Mouse (Mus musculus) c-Kit-positive CD71-positive TER-119-positive erythroid progenitor cells, embryonic 14.5 days (primary cell): ENCODE data around the gene 2610528J11Rik.
"Not testable (repeated sequence)": the region's sequence is repeated elsewhere in the genome, so short reads cannot be mapped to it uniquely, and the experiment has no call there.

Source experiments
- DNase-seq: peaks from one replicate; pipeline ENCODE4 v3.0.0-alpha.2; 2013; ENCODE audit warnings: low spot score

Gene 2610528J11Rik

DNA sequence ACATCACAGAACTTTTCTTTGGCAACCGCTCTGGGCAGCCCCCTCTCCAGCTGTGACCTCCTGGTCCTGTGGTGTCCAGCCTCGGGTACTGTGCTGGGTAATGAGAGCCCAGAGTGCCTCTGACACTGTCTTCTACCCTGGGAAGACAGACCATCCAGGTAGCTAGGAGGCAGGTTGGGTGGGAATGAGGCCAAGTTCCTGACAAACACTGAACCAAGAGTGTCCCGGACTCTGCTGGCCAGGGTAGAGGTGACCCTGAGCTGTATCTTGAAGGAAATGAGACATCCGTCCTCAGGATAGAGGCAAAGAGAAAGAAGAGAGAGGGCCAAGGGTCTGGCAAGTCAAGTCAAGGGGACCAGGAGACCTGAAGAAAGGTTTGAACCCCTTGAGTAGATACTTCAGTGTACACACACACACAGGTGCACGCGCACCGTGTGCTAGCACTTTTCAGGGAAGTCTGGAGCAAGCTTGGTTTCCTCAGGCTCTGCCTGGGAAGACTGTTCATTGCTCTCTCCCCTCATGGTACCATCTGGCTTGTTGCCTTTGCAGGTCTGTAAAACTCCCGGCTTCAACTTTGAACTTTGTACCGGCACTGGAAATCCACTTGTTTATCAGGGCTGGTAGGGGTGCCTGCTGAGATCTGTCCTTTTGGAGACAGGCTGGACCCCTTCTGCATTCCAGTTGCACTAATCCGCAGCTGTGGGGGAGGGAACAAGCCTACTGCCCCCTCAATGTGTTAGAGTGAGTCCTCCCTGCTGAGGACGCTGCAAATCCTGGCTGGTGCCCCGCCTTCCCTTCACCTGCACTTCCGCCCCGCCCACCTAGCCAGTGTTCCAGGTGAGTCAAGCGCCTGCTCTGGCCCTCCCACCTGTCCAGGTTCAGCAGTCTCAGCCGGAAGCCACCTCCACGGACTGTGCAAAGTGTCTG, at the start of gene 2610528J11Rik:
Gene 2610528J11Rik, plus strand, starts transcription at position 592 of the 927 bp plus-strand sequence.
- no peak for DNase-seq

DNA sequence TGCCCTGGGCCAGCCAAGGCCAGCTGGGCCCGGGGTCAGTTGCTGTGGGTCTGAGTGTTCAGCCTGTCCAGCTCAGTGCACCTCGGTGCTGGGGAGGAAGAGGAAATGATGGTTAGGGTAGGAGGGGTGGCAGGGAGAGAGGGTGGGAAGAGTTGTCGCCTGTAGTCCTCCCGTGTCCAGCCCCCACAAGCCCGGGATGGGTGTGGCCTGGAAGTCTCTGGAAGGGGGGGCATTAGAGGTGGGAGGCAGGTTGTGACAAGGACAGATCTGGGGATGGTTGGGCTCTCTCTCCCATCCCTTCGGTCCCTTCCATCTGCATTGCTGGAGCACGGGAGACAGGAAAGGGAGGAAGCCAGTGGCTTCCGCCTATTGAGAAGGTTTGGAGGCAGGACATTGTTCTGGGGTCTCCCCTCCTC, 37.1 kb upstream of the 2610528J11Rik start, which contains the start of gene Tie1:
Gene Tie1, minus strand, starts transcription at position 345 of the 416 bp plus-strand sequence.
- DNase-seq: no peak

DNA sequence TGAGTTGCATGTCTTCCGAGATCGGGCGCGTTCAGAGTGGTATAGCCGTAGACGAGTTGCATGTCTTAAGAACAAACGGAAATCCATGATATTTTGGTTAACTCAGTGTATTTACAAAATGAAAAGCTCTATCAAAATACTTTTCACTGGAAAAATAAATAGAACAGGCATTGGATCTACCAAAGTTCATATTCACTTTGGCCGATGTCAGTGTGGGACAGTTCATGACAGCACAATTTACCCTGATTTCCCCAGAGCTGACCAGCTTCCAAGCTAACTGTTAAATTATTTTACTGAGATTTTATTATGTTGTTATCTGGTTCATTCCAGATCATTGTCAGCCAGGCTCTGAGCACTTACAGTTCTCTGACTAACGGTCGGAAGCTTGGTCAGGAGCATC, 36.3 kb upstream of the 2610528J11Rik start:
- DNase-seq: no peak

DNA sequence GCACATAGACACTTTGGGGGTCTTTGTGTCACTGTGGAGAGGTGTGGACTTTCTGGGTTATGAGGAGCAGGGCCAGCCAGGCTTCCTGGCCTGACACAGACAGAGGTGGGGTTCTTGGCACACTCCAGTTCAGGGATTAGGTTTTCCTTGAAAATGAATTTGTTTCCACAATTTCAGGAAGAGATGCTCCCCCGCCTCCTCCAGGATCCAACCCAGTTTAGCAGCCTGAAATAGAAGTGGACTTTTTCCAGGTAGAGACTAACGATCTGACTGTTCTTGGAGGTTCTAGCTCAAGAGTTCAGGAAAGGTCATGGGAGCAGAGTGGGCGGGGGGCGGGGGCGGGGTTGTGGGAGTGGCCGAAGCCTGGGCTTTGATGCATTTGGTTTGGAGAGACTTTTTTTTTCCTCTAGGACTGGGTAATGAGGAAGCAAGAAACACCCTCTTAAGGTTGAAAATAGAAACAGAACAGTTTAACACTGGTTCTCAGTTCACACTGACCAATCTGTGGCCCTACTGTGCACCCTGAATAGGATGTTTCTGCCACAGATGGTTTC, 26.6 kb upstream of the 2610528J11Rik start:
- no peak for DNase-seq

DNA sequence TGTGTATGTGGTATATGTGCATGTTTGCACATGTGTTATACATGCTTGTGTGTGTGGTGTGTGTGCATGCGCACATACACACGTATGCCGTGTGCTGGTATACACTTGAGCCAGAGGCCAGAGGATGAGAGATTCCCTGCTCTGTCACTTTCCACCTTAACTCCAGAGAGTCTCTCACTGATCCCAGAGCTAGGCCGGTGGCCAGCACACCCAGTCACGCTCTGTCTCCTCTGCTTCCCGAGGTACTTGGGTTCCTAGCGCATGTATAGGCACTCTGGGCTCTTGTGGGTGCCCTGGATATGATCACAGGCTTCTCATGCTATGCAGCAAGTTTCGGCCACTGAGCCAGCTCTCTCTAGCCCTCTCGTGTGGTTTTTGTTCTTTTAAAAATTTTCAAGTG, 26.0 kb upstream of the 2610528J11Rik start:
- no peak for DNase-seq

DNA sequence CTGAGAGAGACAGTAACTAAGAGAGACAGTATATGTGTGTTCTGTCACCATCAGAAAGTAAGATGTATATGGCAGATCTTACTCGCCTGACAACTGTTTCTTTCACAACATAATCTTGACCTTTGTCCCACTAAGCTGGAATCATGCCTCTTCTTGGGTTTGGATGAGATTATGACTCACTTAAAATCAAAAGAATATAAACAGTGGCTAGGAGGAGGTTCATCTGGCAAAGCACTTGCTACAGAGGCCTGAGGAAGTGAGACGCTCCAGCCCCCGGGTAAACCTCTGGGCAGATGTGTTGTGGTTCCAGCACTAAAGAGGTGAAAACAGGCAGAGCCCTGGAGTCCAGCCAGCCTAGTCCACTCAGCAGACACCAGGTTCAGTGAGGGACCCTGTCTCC, 21.2 kb upstream of the 2610528J11Rik start:
- DNase-seq: no peak

DNA sequence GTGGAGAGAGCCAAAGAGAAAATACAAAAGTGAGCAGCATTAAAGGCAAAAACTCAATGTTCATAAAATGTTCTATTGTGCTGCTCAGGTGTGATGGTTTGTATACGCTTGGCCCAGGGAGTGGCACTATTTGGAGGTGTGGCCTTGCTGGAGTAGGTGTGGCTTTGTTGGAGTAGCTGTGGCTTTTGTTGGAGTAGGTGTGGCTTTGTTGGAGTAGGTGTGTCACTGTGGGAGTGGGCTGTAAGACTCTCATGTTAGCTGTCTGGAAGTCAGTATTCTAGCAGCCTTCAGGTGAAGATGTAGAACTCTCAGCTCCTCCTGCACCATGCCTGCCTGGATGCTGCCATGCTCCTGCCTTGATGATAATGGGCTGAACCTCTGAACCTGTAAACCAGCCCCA, 19.6 kb upstream of the 2610528J11Rik start:
- not testable (repeated sequence) for DNase-seq

DNA sequence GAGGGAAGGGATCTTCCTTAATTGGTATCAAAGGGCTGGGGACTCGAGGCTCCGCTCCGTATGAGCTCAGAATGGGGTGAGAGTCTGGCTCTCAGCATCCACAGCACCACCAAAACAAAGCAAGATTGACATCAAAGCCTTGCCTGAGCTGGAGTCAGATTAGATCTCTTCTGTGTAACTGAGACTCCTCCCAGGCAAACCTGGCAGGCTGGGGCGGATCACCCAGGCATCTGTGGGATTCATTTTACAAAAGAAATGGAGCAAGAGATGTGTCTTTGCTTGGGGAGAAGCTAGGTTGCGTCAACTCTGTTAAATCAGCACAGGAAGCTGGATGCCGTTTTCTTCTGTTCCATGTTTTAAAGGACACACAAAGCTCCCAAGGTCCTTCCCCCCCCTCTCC, 17.7 kb upstream of the 2610528J11Rik start:
- no peak for DNase-seq

DNA sequence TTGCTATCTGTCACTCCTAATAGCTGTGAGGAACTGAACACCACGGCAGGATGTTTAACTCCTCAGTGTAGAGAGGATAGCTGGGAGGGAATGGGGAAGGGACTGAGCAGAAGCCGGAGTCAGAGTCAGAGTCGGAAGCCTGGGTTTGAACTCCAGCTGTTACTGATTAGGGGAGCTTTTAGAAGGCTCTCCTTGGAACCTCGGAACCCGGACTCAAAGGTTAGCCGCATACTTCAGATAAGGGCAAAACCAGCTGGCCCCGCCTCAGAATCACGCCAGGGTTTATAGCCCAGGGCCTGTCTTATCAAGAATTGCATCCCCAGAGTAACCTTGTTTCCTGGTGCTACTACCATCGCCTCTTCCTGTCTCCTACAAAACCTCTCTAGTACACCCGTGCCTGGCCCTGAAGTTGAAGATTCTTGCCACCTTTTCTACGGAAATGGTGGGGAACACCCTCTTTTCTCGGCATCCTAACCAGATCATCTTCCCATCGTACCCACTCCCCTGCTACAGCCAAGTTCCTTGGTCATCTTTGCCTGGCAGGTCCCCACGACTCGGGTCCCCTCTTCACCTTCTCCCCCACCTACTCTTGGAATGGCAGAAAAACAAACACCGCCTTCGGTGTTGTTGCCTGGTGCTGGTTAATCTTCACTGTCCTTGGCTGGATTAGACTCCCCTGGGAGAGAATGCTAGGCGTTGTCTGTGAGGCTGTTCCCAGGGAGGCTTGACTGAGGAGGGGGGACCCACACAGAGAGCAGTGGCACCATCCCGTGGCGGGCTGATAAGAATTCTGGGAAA, 9.9 kb upstream of the 2610528J11Rik start:
- no peak for DNase-seq

DNA sequence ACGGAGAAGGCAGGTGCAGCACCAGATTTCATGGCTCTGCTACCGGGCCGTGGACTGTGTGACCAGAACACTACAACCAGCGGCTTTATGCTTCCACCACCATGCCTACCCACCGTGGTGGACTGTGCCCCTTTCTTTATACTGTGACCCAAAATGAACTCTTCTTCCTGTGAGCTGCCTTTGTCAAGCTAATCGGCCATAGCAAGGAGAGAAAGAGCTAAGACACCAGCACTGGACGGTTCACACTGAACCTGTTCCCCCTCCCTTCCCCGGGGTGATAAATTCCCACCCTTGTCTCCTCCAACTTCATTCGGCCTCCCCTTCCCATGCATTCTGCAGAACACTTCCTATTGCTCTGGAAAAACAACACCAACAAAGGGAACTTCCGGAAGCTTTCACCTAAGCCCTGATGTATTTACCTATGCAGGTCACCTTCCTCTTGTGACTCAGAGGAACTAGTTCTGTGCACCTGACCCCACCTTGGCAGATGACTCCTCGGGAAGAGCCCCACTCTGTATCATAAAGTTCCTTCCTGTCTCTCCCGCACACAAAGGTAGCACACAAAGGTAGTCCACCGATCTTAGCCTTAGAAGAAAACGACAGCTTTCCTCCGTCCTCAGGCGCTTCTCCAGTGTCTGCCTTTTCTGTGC, 9.2 kb upstream of the 2610528J11Rik start:
- DNase-seq: no peak

DNA sequence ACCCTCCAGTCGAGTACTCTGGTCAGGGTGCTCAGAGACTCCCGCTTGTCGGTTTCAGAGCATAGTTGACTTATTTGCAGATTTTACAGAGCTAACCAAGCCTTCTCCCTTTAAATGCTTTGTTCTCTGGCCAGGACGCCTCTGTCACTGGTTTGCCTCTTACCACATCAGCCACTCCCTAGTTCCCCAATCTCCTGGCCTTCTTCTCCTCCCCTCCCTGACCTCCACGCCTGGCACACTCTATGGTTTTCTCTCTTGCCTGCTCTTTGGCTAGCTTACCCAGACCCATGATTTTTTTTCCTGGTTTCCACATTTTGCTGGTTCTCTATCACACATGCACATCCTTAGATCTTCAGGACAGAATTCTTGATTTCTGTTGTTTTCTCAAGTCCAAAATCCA, 8.6 kb upstream of the 2610528J11Rik start:
- DNase-seq: no peak

DNA sequence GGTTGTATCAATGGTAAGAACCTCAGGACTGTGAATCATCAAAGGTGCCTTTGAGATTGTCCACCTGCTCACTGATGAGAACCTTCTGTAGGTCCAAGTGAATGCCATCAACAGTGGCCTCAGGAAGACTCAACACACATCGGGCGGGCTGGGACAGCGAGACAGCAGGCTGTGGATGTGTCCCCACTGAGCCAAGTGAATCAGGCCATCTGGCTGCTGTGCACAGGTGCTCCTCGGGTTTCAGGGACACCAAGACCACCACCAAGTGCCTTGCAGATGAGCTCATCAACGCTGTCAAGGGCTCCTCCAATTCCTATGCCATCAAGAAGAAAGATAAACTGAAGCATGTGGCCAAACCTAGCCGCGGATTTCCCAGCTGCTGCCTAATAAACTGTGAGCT, 4.6 kb upstream of the 2610528J11Rik start:
- no peak for DNase-seq

DNA sequence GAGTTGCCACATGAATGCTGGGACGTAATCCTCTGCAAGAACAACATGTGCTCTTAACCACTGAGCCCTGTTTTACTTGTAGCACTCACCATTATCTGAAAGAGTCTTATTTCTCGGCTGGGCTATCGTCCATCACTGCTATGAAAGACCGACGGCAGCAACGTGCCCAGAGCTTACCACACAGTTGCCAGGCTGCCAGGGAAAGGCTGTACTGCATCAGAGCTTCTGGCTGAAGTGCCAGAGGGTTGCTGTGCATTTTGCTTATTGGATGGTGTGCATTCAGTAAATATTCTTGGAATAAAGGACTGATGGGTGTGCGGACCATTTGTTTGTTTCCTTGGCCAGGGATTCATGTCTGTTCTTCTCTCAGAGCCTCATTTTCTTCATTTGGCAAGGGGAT, 2.8 kb upstream of the 2610528J11Rik start:
- DNase-seq: no peak

DNA sequence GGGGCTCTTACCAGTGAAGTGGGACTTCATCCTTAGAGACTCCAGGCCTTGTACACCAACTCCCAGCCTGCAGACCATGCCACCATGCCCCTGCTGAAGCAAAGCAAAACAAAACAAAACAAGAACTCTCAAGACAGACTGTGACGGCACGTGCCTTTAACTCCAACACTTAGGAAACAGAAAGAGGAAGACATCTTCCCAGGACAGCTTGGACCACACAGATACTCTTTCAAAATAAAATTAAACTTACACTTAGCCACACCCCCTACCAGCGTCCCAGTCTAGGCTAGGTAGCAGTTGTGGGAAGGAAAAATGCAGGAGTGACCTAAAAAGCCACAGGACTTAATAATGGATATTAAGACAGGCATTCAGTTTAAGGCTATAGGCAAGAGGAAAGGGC, 1.0 kb upstream of the 2610528J11Rik start:
- DNase-seq: no peak

DNA sequence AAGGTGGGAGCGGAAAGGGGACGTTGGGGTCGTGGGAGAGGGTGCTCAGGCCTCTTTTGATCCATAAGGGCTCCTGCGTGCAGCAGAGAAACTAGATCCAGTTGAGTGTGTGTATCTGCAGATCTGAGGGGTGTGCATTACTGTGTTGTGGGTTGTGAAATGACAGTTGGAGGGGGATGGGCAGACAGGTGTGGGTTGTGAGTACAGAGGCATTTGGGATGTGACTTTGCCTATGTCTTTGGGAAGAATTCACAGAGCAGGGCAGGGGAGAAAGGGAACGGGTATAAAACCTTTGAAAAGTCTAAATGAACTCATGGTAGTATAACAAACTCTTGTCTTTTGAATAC, 509 bp downstream of the 2610528J11Rik start:
- no peak for DNase-seq

DNA sequence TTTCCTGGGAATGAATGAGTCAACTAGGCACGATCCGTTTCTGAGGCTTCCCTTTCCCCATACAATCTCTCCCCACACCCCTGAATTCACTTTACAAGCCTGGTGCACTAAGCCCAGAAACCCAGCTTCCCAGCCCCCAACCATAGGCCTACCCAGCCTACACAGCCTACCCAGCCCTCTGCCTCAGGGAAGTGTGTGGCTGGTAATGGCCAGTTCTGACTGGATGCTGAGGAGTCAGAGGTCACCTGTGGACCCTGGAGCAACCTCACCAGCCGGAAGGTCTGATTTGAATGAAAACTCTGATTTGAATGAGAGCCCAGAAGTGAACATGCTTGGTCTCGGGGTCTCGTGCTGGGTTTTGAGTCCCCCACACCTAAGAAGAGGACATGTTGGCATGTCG, 921 bp downstream of the 2610528J11Rik start:
- no peak for DNase-seq

DNA sequence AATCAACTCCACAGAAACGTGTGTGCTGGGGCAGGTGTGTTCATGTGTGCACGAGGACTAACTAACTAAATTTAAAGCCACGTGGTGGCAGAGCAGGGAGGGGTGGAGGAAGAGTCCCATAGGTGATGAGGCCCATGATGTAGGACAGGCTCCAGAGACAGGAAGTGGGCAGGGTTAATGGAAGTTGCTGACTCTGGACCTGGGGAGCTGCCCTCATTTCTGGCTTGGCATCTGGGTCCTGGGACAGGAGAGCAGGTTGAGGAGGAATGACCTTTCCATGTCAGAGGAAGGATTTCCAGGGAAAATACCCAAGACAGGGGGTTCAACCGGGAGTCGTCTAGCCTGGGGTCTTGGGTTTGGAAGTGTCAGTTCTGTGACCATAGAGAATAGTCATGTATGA, 5.9 kb downstream of the 2610528J11Rik start:
- DNase-seq: no peak

DNA sequence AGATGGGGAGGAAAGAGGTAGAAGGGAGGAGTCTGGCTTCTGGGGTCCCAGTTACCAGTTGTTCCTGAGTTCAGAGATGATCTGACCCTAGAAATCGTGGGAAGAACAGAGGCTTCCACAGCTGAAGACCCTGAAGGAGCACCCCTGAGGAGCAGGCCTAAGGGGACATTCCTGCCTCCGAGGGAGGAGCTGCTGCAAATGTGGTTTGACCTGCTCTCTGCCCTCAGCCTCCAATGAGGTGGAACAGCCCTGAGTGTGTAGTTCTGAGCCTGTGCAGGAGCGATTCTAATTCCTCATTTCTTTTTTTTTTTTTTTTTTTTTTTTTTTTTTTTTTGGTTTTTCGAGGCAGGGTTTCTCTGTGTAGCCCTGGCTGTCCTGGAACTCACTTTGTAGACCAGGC, 6.4 kb downstream of the 2610528J11Rik start:
- no peak for DNase-seq

DNA sequence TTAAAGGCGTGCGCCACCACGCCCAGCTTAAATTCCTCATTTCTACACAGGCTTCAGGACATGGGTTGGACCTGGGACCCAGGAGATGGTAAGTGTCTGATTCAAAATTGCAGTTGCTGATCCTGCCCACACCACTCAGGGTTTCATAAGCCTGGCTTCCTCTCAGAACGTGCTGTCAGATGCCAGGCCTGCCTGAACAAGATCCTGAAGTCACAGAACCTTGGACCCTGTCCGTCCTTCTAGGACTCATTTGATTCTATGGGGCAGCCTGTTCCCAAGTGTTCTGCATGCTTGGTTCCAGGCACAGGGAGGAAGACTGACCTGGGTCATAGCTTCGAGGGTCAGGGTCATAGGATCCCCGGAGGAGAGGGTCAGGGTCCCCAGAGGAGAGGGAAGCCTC, 6.8 kb downstream of the 2610528J11Rik start:
- DNase-seq: no peak

DNA sequence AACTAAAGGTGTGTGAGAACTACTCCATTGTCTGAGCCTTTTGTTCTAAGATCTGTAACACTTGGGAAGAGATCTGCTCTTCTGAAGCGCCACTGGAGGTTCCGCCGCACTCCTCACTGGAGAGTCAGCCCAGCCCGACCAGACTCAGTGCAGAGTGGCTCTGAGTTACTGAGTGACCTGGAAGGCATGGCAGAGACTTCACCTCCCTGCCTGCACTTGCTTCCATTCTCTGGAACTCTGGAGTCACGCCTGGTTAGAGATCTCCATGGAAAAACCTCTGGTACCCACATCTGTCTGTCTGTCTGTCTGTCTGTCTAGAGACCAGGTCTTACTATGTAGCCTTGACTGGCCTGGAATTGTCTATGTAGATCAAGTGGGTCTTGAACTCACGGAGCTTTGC, 8.8 kb downstream of the 2610528J11Rik start:
- no peak for DNase-seq

DNA sequence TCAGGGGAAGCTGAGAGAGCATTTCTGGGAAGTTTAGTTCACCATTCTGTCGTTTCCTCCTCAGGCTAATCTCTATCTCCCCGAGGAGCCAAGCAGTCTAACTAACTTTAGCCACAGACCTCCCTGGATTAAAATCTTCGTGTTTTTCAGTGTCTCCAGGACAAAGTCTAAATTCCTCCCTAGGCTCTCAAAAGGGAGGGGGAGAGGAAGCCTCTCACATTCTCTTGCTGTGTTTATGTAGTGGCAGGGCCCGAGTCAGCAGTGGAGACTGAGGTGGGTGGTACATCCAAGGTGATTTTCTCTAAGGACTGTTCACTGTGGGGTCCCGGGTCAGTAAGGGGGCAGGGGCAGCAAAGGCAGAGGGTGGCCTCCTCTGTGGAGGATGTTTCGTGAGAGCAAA, 11.0 kb downstream of the 2610528J11Rik start:
- no peak for DNase-seq

DNA sequence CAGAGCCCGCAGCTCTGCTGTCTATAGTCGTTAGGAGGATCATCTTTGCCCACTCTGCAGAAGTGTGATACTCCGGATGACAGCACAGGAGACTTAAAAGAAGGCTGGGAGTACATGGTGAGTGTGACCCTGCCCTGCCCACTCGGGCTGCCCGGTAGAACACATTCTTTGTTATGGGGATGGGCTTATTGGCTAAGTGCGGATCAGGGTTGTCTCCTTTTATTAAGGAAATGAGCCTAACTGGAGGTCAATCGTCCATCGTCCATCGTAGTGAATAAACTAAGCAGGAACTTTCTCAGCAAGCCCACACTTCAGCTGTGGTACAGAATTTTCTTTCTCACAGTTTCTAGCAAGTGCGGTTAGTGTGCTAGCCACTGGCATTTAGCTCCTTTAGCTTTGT, 13.1 kb downstream of the 2610528J11Rik start:
- no peak for DNase-seq
